ENCODE assay signal across 17 mouse cellular contexts in the genomic region with DNA sequence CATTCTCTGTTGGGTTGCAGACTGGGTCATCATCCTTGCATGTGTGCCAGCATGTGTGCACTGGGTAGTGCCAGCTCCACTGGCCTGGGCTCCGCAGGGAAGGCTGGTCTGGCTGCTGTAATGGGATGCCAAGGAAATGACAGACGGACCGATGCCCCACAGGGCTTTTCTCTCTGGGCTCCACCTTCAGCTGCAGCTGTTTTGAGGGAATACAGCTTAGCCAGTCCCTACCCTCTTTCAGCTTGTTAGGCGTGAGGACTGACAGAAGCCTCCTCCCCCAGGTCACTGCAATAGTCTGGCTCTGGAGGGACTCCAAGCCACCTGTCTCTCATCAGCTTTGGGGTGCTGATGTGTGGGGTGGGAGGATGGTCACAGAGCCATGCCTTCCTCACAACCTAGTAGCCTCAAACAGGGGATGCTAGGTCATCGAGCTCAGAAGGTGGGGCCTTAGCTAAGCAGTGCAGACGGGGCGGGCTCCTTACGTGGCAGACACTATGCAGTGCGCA. TPM values are rescaled to one million over a fixed set of nuclear protein-coding genes. Genes with fewer than 3 reads are reported as not detected.
A peak's percentile ranks its signal among the peaks of the same experiment; 100 is the strongest.
DNase-seq lines count a peak whose midpoint lies in the region; ATAC-seq and TF ChIP-seq lines count a peak whose summit lies in the region.
"Had no signal": no experiment of that assay in that cellular context is flagged by ENCODE, and none has a peak within 500 bp of the region (broad histone marks: within the 10 kb centered on the region; RNA-seq: fewer than 3 reads in every experiment).

No protein-coding gene starts in this region.

- no peak overlapping the region for H3K4me2 ChIP-seq in limb, embryonic 15.5 days
- H3K4me2 ChIP-seq in hindbrain, postnatal 0 days (ENCODE audit: low read depth, low read length), result no peak overlapping the region
- H3K4me2 ChIP-seq: liver, embryonic 15.5 days; stomach, embryonic 15.5 days had no signal

- H3K27ac ChIP-seq in limb, embryonic 15.5 days, result no peak overlapping the region
- H3K27ac ChIP-seq in limb, embryonic 10.5 days, result no peak overlapping the region
- no peak overlapping the region for H3K27ac ChIP-seq in hindbrain, postnatal 0 days
- H3K27ac ChIP-seq: liver, embryonic 15.5 days; macrophage; stomach, embryonic 15.5 days had no signal

- H3K9ac ChIP-seq in limb, embryonic 15.5 days, result no peak overlapping the region
- no peak overlapping the region for H3K9ac ChIP-seq in hindbrain, postnatal 0 days (replicated peaks; ENCODE audit: low read length)
- H3K9ac ChIP-seq: liver, embryonic 15.5 days; stomach, embryonic 15.5 days had no signal

- no peak for TF ChIP-seq CTCF in hindbrain, postnatal 0 days (IDR thresholded peaks at IDR 0.05; ENCODE audit: low read depth)

- 67% methylated on average over 9 of the region's 9 CpGs for WGBS in limb, embryonic 15.5 days
- WGBS in limb, embryonic 10.5 days, result 82% methylated on average over 9 of the region's 9 CpGs
- 51% methylated on average over 9 of the region's 9 CpGs for WGBS in hindbrain, postnatal 0 days

- intact Hi-C loops in gastrocnemius, postnatal 14 days (cut with DNase I; ENCODE audit: low total_unique reads), result no loop called here

- ATAC-seq in limb, embryonic 15.5 days (ENCODE audit: insufficient number of reproducible peaks, low FRiP score, low TSS enrichment, low read depth), result 0 out of 2 replicates have a peak, but pooled peaks have one; percentile 63
- peak; percentile 72 for ATAC-seq in hindbrain, postnatal 0 days

- peak; percentile 38 for DNase-seq in gastrocnemius, postnatal 14 days
- no peak for DNase-seq in gastrocnemius, postnatal 10 days
- DNase-seq in limb, embryonic 10.5 days (ENCODE audit: low spot score), result no peak
- peak; percentile 63 to 76 for DNase-seq in cerebellum, postnatal 10 days
- peak; percentile 56 for DNase-seq in hindbrain, postnatal 0 days (ENCODE audit: low spot score)
- DNase-seq in c-Kit-positive CD71-positive TER-119-positive erythroid progenitor cells, embryonic 14.5 days (ENCODE audit: low spot score), result no peak
- DNase-seq in embryo, embryonic 10 days (ENCODE audit: low spot score), result no peak
- DNase-seq: adrenal gland, postnatal 25 days; kidney, adult 8-10 months; right cerebral cortex, postnatal 25 days; thymus, postnatal 25 days had no signal

- H3K4me1 ChIP-seq in limb, embryonic 15.5 days, result no peaks in the 10 kb centered on the region
- peaks cover 17% of the 10 kb centered on the region for H3K4me1 ChIP-seq in limb, embryonic 10.5 days
- H3K4me1 ChIP-seq in hindbrain, postnatal 0 days (ENCODE audit: insufficient read depth, low read length), result peaks cover 13% of the 10 kb centered on the region

- H3K36me3 ChIP-seq in limb, embryonic 15.5 days, result no peaks in the 10 kb centered on the region
- no peaks in the 10 kb centered on the region for H3K36me3 ChIP-seq in limb, embryonic 10.5 days
- no peaks in the 10 kb centered on the region for H3K36me3 ChIP-seq in hindbrain, postnatal 0 days (ENCODE audit: insufficient read depth, low read length)
- H3K36me3 ChIP-seq: G1E; liver, embryonic 15.5 days; stomach, embryonic 15.5 days had no signal

- H3K4me3 ChIP-seq in limb, embryonic 15.5 days, result no peak overlapping the region
- H3K4me3 ChIP-seq in limb, embryonic 10.5 days, result no peak overlapping the region
- no peak overlapping the region for H3K4me3 ChIP-seq in hindbrain, postnatal 0 days (ENCODE audit: low read length)
- H3K4me3 ChIP-seq: erythroblast, embryonic 14.5 days; liver, embryonic 15.5 days; stomach, embryonic 15.5 days had no signal

- H3K27me3 ChIP-seq in limb, embryonic 15.5 days, result no peaks in the 10 kb centered on the region
- H3K27me3 ChIP-seq in limb, embryonic 10.5 days (ENCODE audit: low read depth, poor library complexity, severe bottlenecking), result peaks cover 16% of the 10 kb centered on the region; the same call in 1 of the 2 replicates
- H3K27me3 ChIP-seq in hindbrain, postnatal 0 days (ENCODE audit: insufficient read depth, low read length), result no peaks in the 10 kb centered on the region

- no peaks in the 10 kb centered on the region for H3K9me3 ChIP-seq in limb, embryonic 15.5 days
- H3K9me3 ChIP-seq in limb, embryonic 10.5 days (replicated peaks), result no peaks in the 10 kb centered on the region
- H3K9me3 ChIP-seq in hindbrain, postnatal 0 days (ENCODE audit: low read length), result no peaks in the 10 kb centered on the region
- H3K9me3 ChIP-seq: G1E; liver, embryonic 15.5 days; stomach, embryonic 15.5 days had no signal

RNA-seq across cellular contexts. Expression of gene Kcnj12, which starts 16.0 kb away (rescaled TPM):
- 10 to 100 TPM; 37.4 to 59.8 TPM for total RNA-seq in gastrocnemius, postnatal 14 days (2021)
- total RNA-seq in gastrocnemius, postnatal 10 days (2021), result 10 to 100 TPM; 21.6 to 33.9 TPM
- 0.51 and 1.6 TPM in 2 replicates for polyA plus RNA-seq in limb, embryonic 15.5 days (2015; fragmentation: Nextera tagmentation; extraction: Ambion mirVana)
- polyA plus RNA-seq in limb, embryonic 10.5 days (2016; fragmentation: Nextera tagmentation; extraction: Ambion mirVana), result 0.11 and 0.25 TPM in 2 replicates
- total RNA-seq in hindbrain, postnatal 0 days (2014; rRNA removed), result 16.0 and 16.6 TPM in 2 replicates
- polyA plus RNA-seq in hindbrain, postnatal 0 days (2015; fragmentation: Nextera tagmentation; extraction: Ambion mirVana), result 3.3 TPM in 2 replicates
- total RNA-seq: G1E had no signal
- polyA plus RNA-seq: G1E; liver, embryonic 15.5 days; macrophage had no signal

Comparison
In these comparisons a context has a peak if more than half of its experiments do, and no peak if none do; other contexts are left out.
1. DNase-seq: peak in gastrocnemius, postnatal 14 days (single experiment), cerebellum, postnatal 10 days (2 of 2) and hindbrain, postnatal 0 days (single experiment); none in gastrocnemius, postnatal 10 days (single experiment), limb, embryonic 10.5 days (single experiment), c-Kit-positive CD71-positive TER-119-positive erythroid progenitor cells, embryonic 14.5 days (single experiment) and embryo, embryonic 10 days (single experiment).